Mouse (Mus musculus) neural tube, embryonic 14.5 days (tissue): ENCODE measurements around the gene Tada2a. TPM values are rescaled to one million over a fixed set of nuclear protein-coding genes. Genes with fewer than 3 reads are reported as not detected.

Experiments used
- ATAC-seq: fragments of 200-750 bp; cut with Nextera tagmentation; 2 replicates; pipeline ENCODE4 v1.8.0; 2017; ENCODE audit warnings: low read depth, mild to moderate bottlenecking, moderate TSS enrichment, moderate library complexity
- H3K27ac ChIP-seq: fragments of 300-500 bp; sonication (generic); 2 replicates; pipeline ENCODE4 v1.5.1; 2014; ENCODE audit warnings: low read depth, mild to moderate bottlenecking, control low read depth, low read length, moderate library complexity, mixed read lengths
- H3K27me3 ChIP-seq: fragments of 300-500 bp; sonication (generic); 2 replicates; pipeline ENCODE4 v1.6.1; 2014; ENCODE audit warnings: low read length; ENCODE audit not compliant: control insufficient read depth, insufficient read depth
- H3K36me3 ChIP-seq: fragments of 300-500 bp; sonication (generic); 2 replicates; pipeline ENCODE4 v1.6.1; 2014; ENCODE audit warnings: low read length, mixed read lengths; ENCODE audit not compliant: control insufficient read depth, insufficient read depth
- H3K4me1 ChIP-seq: fragments of 300-500 bp; sonication (generic); 2 replicates; pipeline ENCODE4 v1.6.1; 2014; ENCODE audit warnings: low read length; ENCODE audit not compliant: control insufficient read depth, insufficient read depth
- H3K4me2 ChIP-seq: fragments of 300-500 bp; sonication (generic); 2 replicates; pipeline ENCODE4 v1.6.1; 2014; ENCODE audit warnings: mild to moderate bottlenecking, low read depth, low read length, control low read depth
- H3K4me3 ChIP-seq: fragments of 300-500 bp; sonication (generic); 2 replicates; pipeline ENCODE4 v1.5.1; 2014; ENCODE audit warnings: low read depth, low read length, control low read depth, mixed read lengths
- H3K9ac ChIP-seq: fragments of 300-500 bp; sonication (generic); replicated peaks from 2 replicates; pipeline ENCODE4 v1.6.1; 2014; ENCODE audit warnings: low read depth, mild to moderate bottlenecking, control low read depth, low read length, mixed read lengths
- H3K9me3 ChIP-seq: fragments of 300-500 bp; sonication (generic); 2 replicates; pipeline ENCODE4 v1.6.1; 2016; ENCODE audit warnings: low read length; ENCODE audit not compliant: control insufficient read depth
- WGBS: fragments of 180-500 bp; shearing (Covaris S2); extraction: QIAGEN DNeasy Blood & Tissue Kit; methylation state at CpG from one replicate; pipeline ENCODE4 v1.1.7; 2014; 5-methylcytosine and 5-hydroxymethylcytosine counted together
- polyA plus RNA-seq: library from polyadenylated mRNA; unstranded; fragments of >200 nt; fragmentation: Nextera tagmentation; extraction: Ambion mirVana; gene quantifications from 2 replicates; pipeline ENCODE4 v1.2.1, GENCODE M21; 2014

The Tada2a gene
- polyA plus RNA-seq, 1 experiment from 2014 or later, result 28.4 TPM

GRCm38 (mm10) chr11:84117431-84117830 lies 12.0 kb downstream of the Tada2a start:
- Histone ChIP-seq H3K9ac (no peak overlapping the region), H3K27me3 (no peaks in the 10 kb centered on the region), H3K27ac (no peak overlapping the region), H3K4me2 (no peak overlapping the region), H3K4me1 (no peaks in the 10 kb centered on the region), H3K9me3 (no peaks in the 10 kb centered on the region), H3K36me3 (peaks cover 18% of the 10 kb centered on the region), H3K4me3 (no peak overlapping the region)
- ATAC-seq, result no peak
- WGBS, result 89% methylated on average over 4 of the region's 4 CpGs

- Histone ChIP-seq H3K4me3 (no peak overlapping the region), H3K9ac (no peak overlapping the region), H3K27me3 (no peaks in the 10 kb centered on the region), H3K9me3 (no peaks in the 10 kb centered on the region), H3K27ac (no peak overlapping the region), H3K4me2 (no peak overlapping the region), H3K4me1 (no peaks in the 10 kb centered on the region), H3K36me3 (peaks cover 18% of the 10 kb centered on the region)
- WGBS, result 68% methylated on average over 2 of the region's 2 CpGs
- ATAC-seq, result no peak
Observed at GRCm38 (mm10) chr11:84116221-84116620, 13.2 kb downstream of the Tada2a start.

- 83% methylated on average over 9 of the region's 9 CpGs for WGBS
- Histone ChIP-seq H3K4me1 (no peaks in the 10 kb centered on the region), H3K9ac (no peak overlapping the region), H3K9me3 (no peaks in the 10 kb centered on the region), H3K4me3 (no peak overlapping the region), H3K36me3 (peaks cover 16% of the 10 kb centered on the region), H3K27me3 (no peaks in the 10 kb centered on the region), H3K4me2 (no peak overlapping the region), H3K27ac (no peak overlapping the region)
- no peak for ATAC-seq
Observed at GRCm38 (mm10) chr11:84115646-84116045, 13.8 kb downstream of the Tada2a start.

- Histone ChIP-seq H3K9ac (no peak overlapping the region), H3K27ac (no peak overlapping the region), H3K27me3 (no peaks in the 10 kb centered on the region), H3K4me3 (no peak overlapping the region), H3K4me1 (no peaks in the 10 kb centered on the region), H3K36me3 (peaks cover 20% of the 10 kb centered on the region), H3K4me2 (no peak overlapping the region), H3K9me3 (no peaks in the 10 kb centered on the region)
- ATAC-seq, result no peak
- 93% methylated on average over 5 of the region's 5 CpGs for WGBS
Observed at GRCm38 (mm10) chr11:84113623-84114022, 15.8 kb downstream of the Tada2a start.

DNA sequence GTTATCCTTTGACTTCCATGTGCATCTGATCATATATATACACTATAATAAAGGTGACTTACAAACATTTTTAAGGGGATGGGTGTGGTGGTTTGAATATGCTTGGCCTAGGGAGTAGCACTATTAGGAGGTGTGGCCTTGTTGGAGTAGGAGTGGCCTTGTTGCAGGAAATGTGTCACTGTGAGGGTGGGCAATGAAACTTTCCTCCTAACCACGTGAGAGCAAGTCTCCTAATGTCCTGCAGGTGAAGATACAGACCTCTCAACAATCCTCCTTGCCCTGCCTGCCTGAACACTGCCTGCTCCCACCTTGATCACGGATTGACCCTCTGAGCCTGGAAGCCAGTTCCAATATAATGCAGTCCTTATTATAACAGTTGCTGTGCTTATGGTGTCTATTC lies 22.3 kb downstream of the Tada2a start:
- 74% methylated on average over 2 of the region's 2 CpGs for WGBS
- H3K27me3 ChIP-seq, result no peaks in the 10 kb centered on the region

GRCm38 (mm10) chr11:84104036-84104435 lies 25.4 kb downstream of the Tada2a start:
- 91% methylated on average over 6 of the region's 6 CpGs for WGBS
- peaks cover 41% of the 10 kb centered on the region for H3K36me3 ChIP-seq

More for the DNA sequence above, 22.3 kb downstream of the Tada2a start:
- Histone ChIP-seq H3K27ac (no peak overlapping the region), H3K36me3 (peaks cover 51% of the 10 kb centered on the region), H3K4me3 (no peak overlapping the region), H3K4me2 (no peak overlapping the region), H3K9me3 (no peaks in the 10 kb centered on the region), H3K9ac (no peak overlapping the region), H3K4me1 (no peaks in the 10 kb centered on the region)
- no peak for ATAC-seq

DNA sequence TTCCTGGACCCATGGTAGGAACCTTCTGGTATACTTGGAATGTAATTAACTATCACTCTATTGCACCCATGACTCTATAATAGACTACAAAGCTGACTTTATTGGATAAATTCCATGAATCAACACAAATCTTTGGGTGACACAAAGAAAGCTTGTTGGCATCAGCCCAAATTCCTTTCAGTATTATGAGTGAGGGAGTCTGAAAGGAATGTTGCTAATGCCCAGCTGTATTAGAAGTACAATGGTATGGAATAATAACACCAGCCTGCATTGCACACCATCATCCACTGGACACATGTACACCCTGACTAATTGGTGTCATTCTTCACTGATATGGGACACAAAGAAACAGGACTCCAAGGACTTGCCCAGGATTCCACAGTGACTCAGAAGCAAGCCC lies 28.2 kb downstream of the Tada2a start:
- H3K4me1 ChIP-seq, result no peaks in the 10 kb centered on the region
- no peak overlapping the region for H3K9ac ChIP-seq
- peaks cover 36% of the 10 kb centered on the region for H3K36me3 ChIP-seq
- no peaks in the 10 kb centered on the region for H3K9me3 ChIP-seq
- H3K4me2 ChIP-seq, result no peak overlapping the region
- H3K27me3 ChIP-seq, result no peaks in the 10 kb centered on the region
- H3K4me3 ChIP-seq, result no peak overlapping the region
- ATAC-seq, result no peak
- no peak overlapping the region for H3K27ac ChIP-seq

More at GRCm38 (mm10) chr11:84104036-84104435, 25.4 kb downstream of the Tada2a start:
- Histone ChIP-seq H3K9ac (no peak overlapping the region), H3K4me1 (no peaks in the 10 kb centered on the region), H3K4me3 (no peak overlapping the region), H3K4me2 (no peak overlapping the region), H3K27ac (no peak overlapping the region), H3K27me3 (no peaks in the 10 kb centered on the region), H3K9me3 (no peaks in the 10 kb centered on the region)
- ATAC-seq, result no peak

DNA sequence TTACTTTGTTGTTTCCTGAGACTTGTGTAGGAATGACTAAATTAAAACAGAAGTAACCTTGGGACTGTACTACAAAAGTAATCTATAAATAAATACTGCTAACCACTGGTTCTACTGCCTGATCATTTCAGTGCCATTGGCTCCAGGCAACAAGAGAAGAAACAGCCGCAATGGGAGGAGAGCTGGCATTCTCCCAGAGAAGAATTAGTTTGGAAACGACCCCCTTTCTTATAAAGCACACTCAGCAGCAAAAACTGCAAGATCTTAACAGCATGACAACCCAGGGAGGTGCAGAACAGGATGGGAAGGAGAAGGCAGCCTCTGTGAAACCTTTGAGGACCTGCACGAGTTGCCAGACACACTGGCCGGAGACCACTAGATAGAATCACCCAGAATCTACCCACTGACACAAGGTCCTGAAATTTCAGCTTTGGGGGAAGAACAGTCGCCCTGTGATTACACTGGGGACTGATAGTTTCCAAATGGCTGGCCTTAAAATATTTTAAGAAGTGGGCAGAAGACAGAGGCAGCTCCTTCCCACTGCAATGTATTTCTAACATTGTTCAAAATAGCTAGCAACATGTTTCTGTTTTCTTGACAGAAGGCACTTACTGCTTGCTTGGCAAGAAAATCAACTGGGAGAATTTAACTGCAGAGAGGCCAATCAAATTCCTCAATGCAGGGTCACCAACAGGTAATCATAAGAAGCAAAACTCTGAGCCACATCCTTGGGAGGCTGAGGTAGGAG lies 32.0 kb downstream of the Tada2a start:
- H3K4me2 ChIP-seq, result no peak overlapping the region
- peaks cover 7% of the 10 kb centered on the region; the same call in 1 of the 2 replicates for H3K36me3 ChIP-seq
- no peaks in the 10 kb centered on the region for H3K9me3 ChIP-seq
- H3K9ac ChIP-seq, result no peak overlapping the region
- no peak overlapping the region for H3K27ac ChIP-seq
- no peak for ATAC-seq
- no peaks in the 10 kb centered on the region for H3K27me3 ChIP-seq
- WGBS, result 81% methylated on average over 5 of the region's 5 CpGs
- H3K4me3 ChIP-seq, result no peak overlapping the region
- no peaks in the 10 kb centered on the region for H3K4me1 ChIP-seq

- Histone ChIP-seq H3K27ac (no peak overlapping the region), H3K4me3 (no peak overlapping the region), H3K4me1 (no peaks in the 10 kb centered on the region), H3K4me2 (no peak overlapping the region), H3K9ac (no peak overlapping the region), H3K27me3 (no peaks in the 10 kb centered on the region), H3K9me3 (no peaks in the 10 kb centered on the region), H3K36me3 (peaks cover 7% of the 10 kb centered on the region)
- no peak for ATAC-seq
- WGBS, result 91% methylated on average over 4 of the region's 4 CpGs
Observed at GRCm38 (mm10) chr11:84095084-84095483, 34.3 kb downstream of the Tada2a start.
